Mouse (Mus musculus) brain, embryonic 14.5 days (tissue): ENCODE measurements around the gene Cry1. TPM values are rescaled to one million over a fixed set of nuclear protein-coding genes. Genes with fewer than 3 reads are reported as not detected.

Experiments used
- DNase-seq: peaks from one replicate; pipeline ENCODE4 v3.0.0-alpha.2; 2011; ENCODE audit warnings: low read depth
- CTCF ChIP-seq: fragments of 200-500 bp; IDR thresholded peaks from 2 replicates; pipeline ENCODE4 v1.5.1; 2012; ENCODE audit warnings: inconsistent platforms, mild to moderate bottlenecking, moderate library complexity, borderline replicate concordance; ENCODE audit not compliant: insufficient read depth, insufficient read length; ENCODE audit errors: extremely low read depth
- POLR2A ChIP-seq: fragments of 200-500 bp; IDR thresholded peaks from 2 replicates; pipeline ENCODE4 v1.6.1; 2012; ENCODE audit warnings: mild to moderate bottlenecking, inconsistent platforms, borderline replicate concordance; ENCODE audit not compliant: poor library complexity, insufficient read depth, insufficient read length, severe bottlenecking; ENCODE audit errors: extremely low read depth
- polyA plus RNA-seq: library from polyadenylated mRNA; depleted of rRNA; stranded (reverse); fragments of >200 nt; gene quantifications from 2 replicates; pipeline ENCODE4 v1.2.3, GENCODE M21; 2012; rRNA removed

Cry1 gene
- polyA plus RNA-seq, 1 experiment: 19.7 TPM

DNA sequence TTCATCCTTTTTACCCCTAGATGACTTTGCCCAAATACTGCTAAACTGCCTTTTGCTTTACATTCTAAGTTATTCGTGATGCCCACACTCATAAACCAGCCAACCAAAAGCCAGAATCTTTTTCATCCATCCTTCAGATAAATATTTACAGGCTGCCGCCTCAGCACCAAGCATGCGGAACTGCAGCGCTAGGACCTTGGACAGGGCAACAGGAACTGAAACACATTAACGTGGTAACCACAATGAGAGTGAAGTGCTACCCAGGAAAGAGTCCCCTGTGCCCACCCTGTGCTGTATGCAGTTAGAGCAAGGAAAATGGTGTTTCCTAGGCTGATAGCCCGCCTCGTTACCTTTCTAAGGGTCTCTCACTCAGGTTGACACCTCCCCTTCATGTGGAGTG is 56.4 kb downstream of the Cry1 start:
- DNase-seq: no peak
- TF ChIP-seq CTCF (no peak), POLR2A (no peak)

- TF ChIP-seq CTCF (peak; percentile 18; the same call in 1 of the 2 replicates), POLR2A (peak; percentile 22; the same call in 1 of the 2 replicates)
- DNase-seq: peak; percentile 100
These were observed 57.2 kb downstream of the Cry1 start, which contains the start of gene Mterf2 for GRCm38 (mm10) chr10:85127395-85128287. Gene Mterf2 (minus strand): TSS chr10:85128027.

DNA sequence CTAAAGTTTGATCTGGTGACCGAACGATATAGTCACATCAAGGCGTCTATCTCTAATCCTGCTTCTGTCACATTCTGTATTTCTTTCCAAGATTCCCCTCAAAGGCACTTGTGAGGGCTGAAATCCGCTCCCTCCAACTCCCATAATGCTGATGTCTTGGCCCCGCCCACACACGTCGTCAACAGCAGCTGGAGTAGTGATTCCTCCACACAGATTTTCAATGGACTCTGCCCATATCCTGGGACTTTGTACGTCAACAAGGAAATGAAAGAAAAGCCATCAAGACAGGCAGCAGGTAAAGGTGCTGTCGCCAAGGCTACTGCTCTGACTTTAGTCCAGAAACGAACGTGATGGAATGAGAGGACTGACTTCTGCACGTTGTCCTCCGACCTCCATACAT is 59.7 kb downstream of the Cry1 start:
- TF ChIP-seq POLR2A (no peak), CTCF (no peak)
- no peak for DNase-seq

GRCm38 (mm10) chr10:85114409-85114808 is 70.5 kb downstream of the Cry1 start:
- TF ChIP-seq POLR2A (no peak), CTCF (no peak)

GRCm38 (mm10) chr10:85103085-85103885 is 81.6 kb downstream of the Cry1 start:
- DNase-seq: peak; percentile 34
- TF ChIP-seq POLR2A (no peak), CTCF (no peak)

More at GRCm38 (mm10) chr10:85114409-85114808, 70.5 kb downstream of the Cry1 start:
- no peak for DNase-seq

GRCm38 (mm10) chr10:85102247-85103084 is 82.4 kb downstream of the Cry1 start, which contains the start of the genes Fhl4 and Tmem263:
Gene Fhl4 (minus strand): TSS chr10:85102495.
Gene Tmem263 (plus strand): TSS chr10:85102627.
- TF ChIP-seq POLR2A: peak; percentile 91
- TF ChIP-seq CTCF: no peak
- DNase-seq: peak; percentile 97

DNA sequence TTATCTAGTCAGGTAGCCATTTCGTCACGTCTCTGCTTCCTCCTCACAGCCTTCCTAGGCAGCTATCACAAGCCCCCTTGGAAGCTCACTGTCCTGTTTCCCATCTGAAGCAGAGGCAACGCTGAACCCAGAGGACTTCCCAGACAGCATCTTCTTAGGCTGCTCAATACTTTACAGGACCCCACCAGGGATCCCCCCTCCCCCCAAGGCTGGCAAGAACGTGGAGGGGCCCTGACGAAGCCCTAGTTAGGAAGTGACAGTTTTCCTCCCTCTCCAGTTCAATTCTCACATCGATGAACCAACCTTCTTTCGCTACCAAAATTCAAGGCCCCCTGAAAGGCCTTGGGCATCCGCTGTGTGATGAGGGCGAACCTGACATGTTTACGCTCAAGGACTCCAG is 83.0 kb downstream of the Cry1 start:
- TF ChIP-seq CTCF (no peak), POLR2A (no peak)
- DNase-seq: peak; percentile 61

Other genes starting within 250 kb of the Cry1 start
- gene Fhl4, start 82.6 kb downstream of the Cry1 start, polyA plus RNA-seq: 1.4 and 1.7 TPM in 2 replicates
- 12.5 and 18.9 TPM in 2 replicates for gene Tmem263, start 82.4 kb downstream of the Cry1 start, polyA plus RNA-seq
- gene Mterf2, start 57.0 kb downstream of the Cry1 start, polyA plus RNA-seq: 20.5 and 21.5 TPM in 2 replicates
- gene Btbd11, start 201.8 kb upstream of the Cry1 start, polyA plus RNA-seq: 16.4 and 24.5 TPM in 2 replicates